Mouse (Mus musculus) left cerebral cortex, postnatal 14 days (tissue): ENCODE measurements at regions not wholly inside any gene's neighbourhood (a gene's known extent, or its start where the extent isn't known, plus 50 kb on each side); places are given as distances from the start of the nearest gene placed in this dataset.
A peak's percentile ranks its signal among the peaks of the same experiment; 100 is the strongest.
"Not testable (repeated sequence)": the region's sequence is repeated elsewhere in the genome, so short reads cannot be mapped to it uniquely, and the experiment has no call there.

ENCODE experiments used
- DNase-seq, 2 experiments: peaks; one replicate each; pipeline ENCODE4 v3.0.0; 2021 to 2022; ENCODE audit warnings: low spot score in 2 of 2, mixed read lengths in 1 of 2
- intact Hi-C: fragments of 180-260 bp; cut with DNase I; formaldehyde crosslinking; loops from one replicate; pipeline ENCODE4 v1.15.1; 2025

- intact Hi-C loops, DNase-seq: not testable (repeated sequence)
These were observed 52.3 kb upstream of the Cttnbp2 start for GRCm38 (mm10) chr6:18566934-18567333.

DNA sequence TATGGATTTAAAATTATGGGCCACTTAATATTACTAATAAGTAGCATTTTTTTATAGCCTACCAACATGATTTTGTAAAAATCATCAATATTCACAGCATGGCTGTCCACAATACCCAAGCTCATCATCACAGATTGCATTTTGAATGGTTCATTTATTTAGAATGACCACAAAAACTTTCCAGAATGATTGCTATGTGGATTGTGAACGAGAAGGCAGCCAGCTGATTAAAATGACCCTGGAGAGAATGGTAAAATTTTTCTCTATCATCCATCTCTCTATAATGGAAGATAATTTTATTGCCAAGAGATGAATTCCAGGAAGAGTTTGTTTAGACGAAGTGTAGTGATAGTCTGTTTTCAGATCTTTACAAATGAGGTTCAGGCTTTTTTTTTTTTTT, 54.6 kb upstream of the Cttnbp2 start:
- no peak for DNase-seq
- intact Hi-C loops = no loop called here

GRCm38 (mm10) chr6:18578501-18578900, 63.9 kb upstream of the Cttnbp2 start:
- intact Hi-C loops = no loop called here
- no peak for DNase-seq

- intact Hi-C loops = no loop called here
These were observed 74.8 kb upstream of the Cttnbp2 start for GRCm38 (mm10) chr6:18589436-18589835.

GRCm38 (mm10) chr6:18596680-18597079, 82.0 kb upstream of the Cttnbp2 start:
- no peak for DNase-seq
- intact Hi-C loops = no loop called here

More at GRCm38 (mm10) chr6:18589436-18589835, 74.8 kb upstream of the Cttnbp2 start:
- DNase-seq = no peak

- intact Hi-C loops = no loop called here
- no peak for DNase-seq
These were observed 85.0 kb upstream of the Cttnbp2 start for GRCm38 (mm10) chr6:18599626-18600025.

DNA sequence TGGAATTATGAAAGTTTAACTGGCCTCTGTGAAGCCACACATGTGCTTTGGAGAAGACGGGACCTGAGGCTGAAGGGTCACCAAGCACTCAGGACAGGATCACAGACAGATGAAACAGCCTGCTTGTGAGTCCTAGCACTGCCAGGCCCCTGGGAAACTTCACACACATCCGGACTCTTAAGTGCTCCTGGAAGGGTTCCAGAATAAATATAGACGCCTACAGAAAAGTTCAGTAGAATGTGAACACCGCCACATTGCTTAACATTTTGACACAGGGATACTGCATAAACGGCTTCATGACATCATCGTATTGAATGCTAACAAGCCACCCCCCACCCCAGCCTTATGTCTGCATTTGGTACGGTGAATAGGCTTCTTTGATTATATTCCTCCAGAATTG, 87.3 kb upstream of the Cttnbp2 start:
- no peak for DNase-seq
- intact Hi-C loops = no loop called here

DNA sequence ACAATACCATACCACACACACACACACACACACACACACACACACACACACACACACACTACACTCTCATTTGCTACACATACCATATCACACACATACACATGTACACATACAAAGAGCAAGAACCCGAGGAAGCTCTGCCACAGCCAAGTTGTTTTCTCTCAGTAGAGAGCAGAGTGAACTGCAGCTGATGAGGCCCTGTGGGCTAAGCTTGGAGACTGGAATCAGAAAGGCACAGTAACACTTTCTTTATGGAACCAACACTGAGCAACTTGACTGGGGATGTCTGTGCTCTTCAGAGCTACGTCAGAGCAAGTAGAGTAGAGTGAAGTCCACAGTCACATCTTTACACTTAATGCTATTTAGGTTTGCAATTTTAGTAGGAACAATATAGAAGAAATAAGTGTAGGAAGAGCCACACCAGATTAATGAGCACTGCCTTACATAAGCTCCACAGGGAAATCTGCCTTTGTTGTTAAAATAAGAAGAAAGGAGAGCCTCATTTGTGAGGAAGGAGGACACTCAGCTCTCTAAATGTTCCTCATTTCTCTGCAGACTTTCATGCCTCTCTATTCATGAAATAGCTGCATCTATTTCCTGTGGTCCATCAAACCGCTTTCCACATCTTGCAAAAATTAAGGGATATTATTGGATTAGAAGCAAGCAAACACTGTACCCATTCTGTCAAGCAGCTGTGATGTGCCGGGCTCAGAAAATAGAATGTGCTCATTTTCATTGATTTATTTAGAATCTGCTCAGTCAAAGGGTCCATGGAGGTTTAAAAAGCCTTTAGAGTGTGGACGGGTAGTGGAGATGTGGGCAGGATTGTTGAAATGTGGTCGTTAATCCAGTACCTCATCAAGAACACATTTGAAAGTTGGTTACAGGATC, 107.0 kb upstream of the Cttnbp2 start:
- no peak for DNase-seq
- intact Hi-C loops = no loop called here

DNA sequence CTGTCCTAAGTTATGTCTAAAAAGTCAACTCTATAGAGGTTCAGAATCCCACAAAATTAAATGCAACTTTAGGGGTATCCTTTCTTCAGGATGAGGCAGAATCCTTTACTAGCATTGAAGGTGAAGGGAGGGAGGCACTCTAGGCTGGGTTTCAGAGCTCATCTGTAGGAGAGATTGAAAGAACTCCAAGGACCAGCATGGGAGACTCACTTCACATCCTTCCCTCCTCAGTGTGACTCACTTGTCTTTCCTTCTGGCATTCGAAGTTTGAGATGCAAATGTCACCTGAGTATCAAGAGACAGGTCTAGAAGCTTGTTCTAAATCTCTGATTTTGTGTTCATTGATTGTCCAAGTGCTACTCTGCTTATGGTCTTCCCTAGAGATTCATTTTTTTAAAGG, 113.9 kb upstream of the Cttnbp2 start:
- intact Hi-C loops = no loop called here
- no peak for DNase-seq

DNA sequence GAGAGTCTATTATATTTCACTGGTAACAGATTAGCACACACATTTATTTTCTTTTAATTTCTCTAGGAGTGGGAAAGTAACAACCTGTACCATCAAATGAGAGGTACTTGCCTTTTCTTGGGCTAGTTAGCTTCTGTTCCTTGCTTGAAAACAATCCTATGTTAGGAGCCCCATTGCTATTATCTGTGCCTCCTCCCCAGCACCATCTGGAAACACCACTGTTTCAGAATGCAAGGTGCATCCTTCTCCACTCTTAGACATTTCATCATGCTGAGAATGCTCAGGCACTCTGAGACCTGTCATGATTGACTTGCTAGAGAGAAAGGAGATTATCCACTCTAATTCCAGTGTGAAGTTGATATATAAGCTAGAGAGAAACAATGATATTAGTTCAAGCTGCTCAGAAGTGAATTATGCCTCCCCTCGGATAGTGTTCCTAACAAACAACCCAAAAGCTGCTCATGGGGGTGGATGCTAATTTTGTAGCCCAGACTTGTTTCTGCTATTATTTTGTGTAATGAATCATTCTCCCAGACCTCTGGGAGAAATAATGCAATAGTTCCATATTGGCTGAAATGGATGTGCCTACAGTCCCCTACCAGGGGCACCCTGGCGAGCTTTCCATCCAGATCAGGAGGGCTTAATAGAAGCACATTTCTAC, 119.0 kb upstream of the Cttnbp2 start:
- DNase-seq = no peak
- intact Hi-C loops = no loop called here

DNA sequence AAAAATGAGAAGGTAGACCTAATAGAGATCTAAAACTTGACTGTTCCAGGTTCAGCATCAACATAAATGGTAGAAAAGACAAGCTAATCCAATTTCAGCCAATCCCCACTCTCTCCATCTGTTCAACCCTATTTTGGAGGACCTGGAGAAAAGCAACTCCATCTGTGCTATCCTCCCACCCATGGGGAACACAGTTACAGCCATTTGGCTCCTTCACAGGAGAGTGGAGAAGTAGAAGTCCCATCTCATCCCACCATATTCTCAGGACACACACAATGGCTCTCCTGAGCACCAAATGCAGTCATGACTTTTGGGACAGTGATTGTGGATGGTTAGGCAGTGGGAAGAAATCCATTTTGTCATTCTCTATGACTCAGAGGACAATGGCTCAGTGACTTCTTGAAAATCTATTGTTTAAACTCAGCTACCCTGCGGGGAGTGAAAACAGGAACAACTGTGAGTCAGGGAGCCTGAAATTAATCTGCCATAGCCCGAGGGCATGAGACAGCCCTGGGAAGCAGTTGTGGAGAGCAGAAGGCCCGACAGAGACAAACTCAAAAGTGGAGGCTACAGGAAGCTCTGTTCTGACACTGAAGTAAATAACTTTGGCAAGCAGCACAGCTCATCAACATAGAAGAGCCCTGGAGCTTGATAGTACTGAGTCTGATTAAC, 125.2 kb upstream of the Cttnbp2 start:
- peak; percentile 28 to 35 for DNase-seq
- intact Hi-C loops = loop anchor here (10.0 kb wide), 1 partner anchor 125 kb away; the partner anchor contains the start of gene Cttnbp2

- no peak for DNase-seq
- intact Hi-C loops = loop anchor here (10.0 kb wide), 1 partner anchor 134 kb away; the partner anchor contains the start of gene Cttnbp2
These were observed 134.4 kb upstream of the Cttnbp2 start for GRCm38 (mm10) chr6:18648898-18649591.

DNA sequence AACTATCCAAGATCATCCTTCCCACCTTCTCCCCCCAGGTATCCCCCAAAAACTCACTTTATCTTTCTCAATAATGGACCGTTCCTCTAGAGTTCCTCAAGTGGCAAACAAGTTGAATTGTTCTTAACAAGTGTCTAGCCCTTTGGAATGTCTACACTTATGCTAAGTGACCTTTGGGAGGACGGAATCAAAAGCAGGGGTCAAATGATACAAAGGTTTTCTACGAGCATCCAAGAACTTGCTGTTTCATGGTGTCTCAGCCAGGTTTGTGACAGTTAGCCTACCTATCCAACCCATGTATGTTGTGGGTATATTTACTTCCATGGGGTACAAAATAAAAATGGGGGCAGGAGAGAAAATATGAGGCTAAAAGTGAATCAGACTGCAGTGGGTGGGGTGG, 136.7 kb upstream of the Cttnbp2 start:
- intact Hi-C loops = no loop called here
- DNase-seq = no peak

DNA sequence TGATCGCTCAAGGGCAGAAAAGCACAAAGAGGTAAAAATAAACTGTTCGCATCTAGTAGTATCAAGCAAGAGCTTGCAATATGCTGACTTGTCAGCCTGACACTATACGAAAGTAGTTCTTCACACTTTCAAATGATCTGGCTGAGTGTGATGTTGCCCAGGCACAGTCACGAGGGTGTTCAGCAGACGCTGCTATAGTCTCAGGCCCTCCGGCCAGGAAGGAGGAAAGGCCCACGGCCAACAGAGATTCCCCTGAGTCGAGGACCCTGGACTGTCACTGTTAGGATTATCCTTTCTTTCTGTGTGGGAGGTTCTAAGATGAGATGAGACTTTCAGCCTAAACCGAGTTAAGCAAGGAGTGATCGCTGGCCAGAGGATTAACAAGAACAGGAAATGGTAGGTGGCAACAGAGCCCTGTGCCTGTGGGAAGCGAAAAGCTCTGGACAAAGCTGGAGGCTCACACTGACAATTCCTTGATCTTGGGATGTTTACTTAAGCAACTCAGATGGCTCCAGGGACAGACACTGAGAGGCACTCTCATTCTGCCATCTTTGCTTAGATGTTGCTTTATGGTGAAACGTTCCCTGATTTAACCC, 137.5 kb upstream of the Cttnbp2 start:
- DNase-seq = peak; percentile 17 to 54
- intact Hi-C loops = no loop called here

DNA sequence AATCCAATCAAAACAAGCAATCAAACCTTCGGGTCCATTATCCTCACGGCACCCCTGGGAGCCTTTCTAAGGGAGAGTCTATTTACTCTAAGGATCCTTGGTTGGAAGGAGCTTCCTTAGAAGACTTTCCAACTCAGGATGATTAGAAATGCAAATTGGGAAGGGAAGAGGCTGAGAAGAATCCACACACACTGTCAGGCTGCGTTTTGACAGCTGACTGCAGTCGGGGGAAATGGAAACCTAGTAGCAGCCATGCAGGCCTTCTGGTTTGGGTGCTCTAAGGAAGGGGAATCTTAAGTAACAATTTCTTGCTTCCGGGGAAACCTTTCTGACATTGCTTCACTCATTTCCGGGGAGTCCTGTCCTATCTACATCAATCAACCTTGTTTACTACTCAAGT, 139.6 kb upstream of the Cttnbp2 start:
- no peak for DNase-seq
- intact Hi-C loops = no loop called here

DNA sequence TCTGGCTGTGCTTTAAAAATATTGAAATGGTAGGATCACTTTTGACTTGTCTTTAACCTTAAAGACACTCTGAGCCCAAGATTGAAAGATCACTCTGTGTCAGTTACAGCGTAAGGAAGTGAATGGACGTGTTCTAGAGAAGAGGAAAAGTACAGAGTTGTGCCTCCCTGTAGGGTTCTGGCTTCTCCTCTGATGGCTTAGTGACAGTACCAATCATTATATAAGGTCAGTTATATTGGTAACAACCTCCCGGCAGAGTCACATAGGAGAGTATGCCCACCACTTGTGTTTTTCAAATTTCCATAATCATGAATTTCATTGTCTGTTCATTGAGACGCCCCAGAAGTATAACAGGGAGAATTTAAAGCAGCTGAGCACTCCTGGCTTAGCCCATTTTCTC, 141.6 kb upstream of the Cttnbp2 start:
- no peak for DNase-seq
- intact Hi-C loops = no loop called here

GRCm38 (mm10) chr6:18656772-18657401, 142.2 kb upstream of the Cttnbp2 start:
- intact Hi-C loops = no loop called here
- DNase-seq = no peak

DNA sequence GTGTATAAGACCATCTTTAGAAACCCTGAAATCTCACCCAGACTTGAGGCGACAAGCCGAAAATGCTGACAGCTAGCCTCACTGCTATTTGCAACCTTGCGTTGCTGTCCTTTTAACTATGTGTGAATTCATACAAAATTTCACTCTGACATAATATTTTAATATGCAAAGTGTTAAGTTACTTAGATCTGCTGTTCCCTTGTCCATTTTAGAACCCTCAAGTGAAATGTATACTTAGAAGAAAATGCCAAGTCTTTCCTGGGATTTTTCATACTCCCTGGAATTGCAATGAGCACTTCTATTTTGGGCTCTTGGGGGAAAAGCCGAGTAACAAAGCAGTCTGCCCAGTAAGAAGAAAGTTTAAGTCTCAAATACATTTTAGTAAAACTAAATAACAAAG, 150.0 kb upstream of the Cttnbp2 start:
- peak in 1 of 2 experiments; percentile 7 for DNase-seq
- intact Hi-C loops = loop anchor here (10.0 kb wide), 1 partner anchor 140 kb away; no protein-coding TSS in a partner anchor

GRCm38 (mm10) chr6:18665992-18666391, 151.3 kb upstream of the Cttnbp2 start:
- no peak for DNase-seq
- intact Hi-C loops = loop anchor here (10.0 kb wide), 1 partner anchor 141 kb away; no protein-coding TSS in a partner anchor
